Mouse (Mus musculus): ENCODE results near the gene Cldn20. TPM values are rescaled to one million over a fixed set of nuclear protein-coding genes. Genes with fewer than 3 reads are reported as not detected.

Gene Cldn20
- polyA plus RNA-seq (2016; fragmentation: Nextera tagmentation; extraction: Ambion mirVana) = not detected in 2 replicates

- Histone ChIP-seq H3K9me3 (no peaks in the 10 kb centered on the region), H3K36me3 (no peaks in the 10 kb centered on the region; the same call in 1 of the 2 replicates), H3K27ac (no peak within 1 kb of the TSS), H3K4me2 (no peak within 1 kb of the TSS), H3K4me1 (replicated peaks) (no peaks in the 10 kb centered on the region; the same call in 1 of the 2 replicates), H3K4me3 (replicated peaks) (no peak within 1 kb of the TSS), H3K9ac (replicated peaks) (no peak within 1 kb of the TSS), H3K27me3 (no peaks in the 10 kb centered on the region)
- ATAC-seq (ENCODE audit: insufficient number of reproducible peaks, insufficient read depth, low FRiP score, low TSS enrichment, low read depth) = no peak
- WGBS = 91% methylated on average over 4 of the region's 4 CpGs
These were observed at the start of gene Cldn20 for GRCm38 (mm10) chr17:3532254-3532653. Gene Cldn20 (plus strand): TSS chr17:3532554.

GRCm38 (mm10) chr17:3483091-3483490 lies 49.3 kb upstream of the Cldn20 start:
- Histone ChIP-seq H3K36me3 (peaks cover 36% of the 10 kb centered on the region), H3K4me1 (replicated peaks) (no peaks in the 10 kb centered on the region), H3K27me3 (no peaks in the 10 kb centered on the region), H3K9me3 (no peaks in the 10 kb centered on the region), H3K27ac (no peak overlapping the region), H3K9ac (replicated peaks) (no peak overlapping the region), H3K4me2 (no peak overlapping the region), H3K4me3 (replicated peaks) (no peak overlapping the region)
- WGBS = 88% methylated on average over 8 of the region's 8 CpGs
- ATAC-seq (ENCODE audit: insufficient number of reproducible peaks, insufficient read depth, low FRiP score, low TSS enrichment, low read depth) = no peak

- 69% methylated on average over 7 of the region's 7 CpGs for WGBS
- Histone ChIP-seq H3K9me3 (no peaks in the 10 kb centered on the region), H3K36me3 (peaks cover 14% of the 10 kb centered on the region), H3K9ac (replicated peaks) (no peak overlapping the region), H3K4me2 (no peak overlapping the region), H3K4me1 (replicated peaks) (no peaks in the 10 kb centered on the region), H3K27ac (no peak overlapping the region), H3K4me3 (replicated peaks) (no peak overlapping the region), H3K27me3 (no peaks in the 10 kb centered on the region)
- no peak for ATAC-seq (ENCODE audit: insufficient number of reproducible peaks, insufficient read depth, low FRiP score, low TSS enrichment, low read depth)
These were observed 46.5 kb upstream of the Cldn20 start for GRCm38 (mm10) chr17:3485851-3486250.

- H3K27ac ChIP-seq = no peak overlapping the region
- H3K36me3 ChIP-seq = peaks cover 14% of the 10 kb centered on the region
- H3K4me3 ChIP-seq (replicated peaks) = no peak overlapping the region
- 92% methylated on average over 4 of the region's 4 CpGs for WGBS
- no peak overlapping the region for H3K9ac ChIP-seq (replicated peaks)
- no peaks in the 10 kb centered on the region for H3K27me3 ChIP-seq
- no peak for ATAC-seq (ENCODE audit: insufficient number of reproducible peaks, insufficient read depth, low FRiP score, low TSS enrichment, low read depth)
- no peak overlapping the region for H3K4me2 ChIP-seq
- no peaks in the 10 kb centered on the region for H3K9me3 ChIP-seq
- no peaks in the 10 kb centered on the region for H3K4me1 ChIP-seq (replicated peaks)
These were observed 45.1 kb upstream of the Cldn20 start for GRCm38 (mm10) chr17:3487211-3487610.

GRCm38 (mm10) chr17:3487721-3488601 lies 44.4 kb upstream of the Cldn20 start:
- Histone ChIP-seq H3K4me3 (replicated peaks) (no peak overlapping the region), H3K9ac (replicated peaks) (no peak overlapping the region), H3K27ac (no peak overlapping the region), H3K4me1 (replicated peaks) (no peaks in the 10 kb centered on the region), H3K36me3 (peaks cover 14% of the 10 kb centered on the region), H3K27me3 (no peaks in the 10 kb centered on the region), H3K4me2 (no peak overlapping the region), H3K9me3 (no peaks in the 10 kb centered on the region)
- ATAC-seq (ENCODE audit: insufficient number of reproducible peaks, insufficient read depth, low FRiP score, low TSS enrichment, low read depth) = no peak
- WGBS = 79% methylated on average over 12 of the region's 12 CpGs

GRCm38 (mm10) chr17:3490216-3490895 lies 42.0 kb upstream of the Cldn20 start:
- Histone ChIP-seq H3K27me3 (no peaks in the 10 kb centered on the region), H3K9me3 (no peaks in the 10 kb centered on the region), H3K4me1 (replicated peaks) (no peaks in the 10 kb centered on the region), H3K9ac (replicated peaks) (no peak overlapping the region), H3K36me3 (peaks cover 10% of the 10 kb centered on the region), H3K4me3 (replicated peaks) (no peak overlapping the region), H3K27ac (no peak overlapping the region), H3K4me2 (no peak overlapping the region)
- ATAC-seq (ENCODE audit: insufficient number of reproducible peaks, insufficient read depth, low FRiP score, low TSS enrichment, low read depth) = no peak
- WGBS = 82% methylated on average over 11 of the region's 11 CpGs

GRCm38 (mm10) chr17:3491065-3491464 lies 41.3 kb upstream of the Cldn20 start:
- ATAC-seq (ENCODE audit: insufficient number of reproducible peaks, insufficient read depth, low FRiP score, low TSS enrichment, low read depth) = no peak
- no peaks in the 10 kb centered on the region for H3K27me3 ChIP-seq
- H3K27ac ChIP-seq = no peak overlapping the region
- H3K4me2 ChIP-seq = no peak overlapping the region
- WGBS = 66% methylated on average over 5 of the region's 5 CpGs
- H3K9me3 ChIP-seq = no peaks in the 10 kb centered on the region
- no peaks in the 10 kb centered on the region for H3K4me1 ChIP-seq (replicated peaks)
- H3K9ac ChIP-seq (replicated peaks) = no peak overlapping the region
- no peak overlapping the region for H3K4me3 ChIP-seq (replicated peaks)
- peaks cover 7% of the 10 kb centered on the region for H3K36me3 ChIP-seq

- no peak for ATAC-seq (ENCODE audit: insufficient number of reproducible peaks, insufficient read depth, low FRiP score, low TSS enrichment, low read depth)
- WGBS = 86% methylated on average over 6 of the region's 6 CpGs
- no peaks in the 10 kb centered on the region for H3K4me1 ChIP-seq (replicated peaks)
- peaks cover under 1% of the 10 kb centered on the region; the same call in 1 of the 2 replicates for H3K36me3 ChIP-seq
- H3K9ac ChIP-seq (replicated peaks) = no peak overlapping the region
- H3K27ac ChIP-seq = no peak overlapping the region
- H3K4me2 ChIP-seq = no peak overlapping the region
- no peaks in the 10 kb centered on the region for H3K27me3 ChIP-seq
- no peak overlapping the region for H3K4me3 ChIP-seq (replicated peaks)
- no peaks in the 10 kb centered on the region for H3K9me3 ChIP-seq
These were observed 40.7 kb upstream of the Cldn20 start for GRCm38 (mm10) chr17:3491667-3492066.

- no peaks in the 10 kb centered on the region for H3K27me3 ChIP-seq
- H3K4me1 ChIP-seq (replicated peaks) = no peaks in the 10 kb centered on the region
- H3K27ac ChIP-seq = no peak overlapping the region
- no peaks in the 10 kb centered on the region for H3K36me3 ChIP-seq
- H3K9me3 ChIP-seq = no peaks in the 10 kb centered on the region
- no peak for ATAC-seq (ENCODE audit: insufficient number of reproducible peaks, insufficient read depth, low FRiP score, low TSS enrichment, low read depth)
- H3K4me2 ChIP-seq = no peak overlapping the region
- H3K4me3 ChIP-seq (replicated peaks) = no peak overlapping the region
- 61% methylated on average over 2 of the region's 2 CpGs for WGBS
- no peak overlapping the region for H3K9ac ChIP-seq (replicated peaks)
These were observed 36.8 kb upstream of the Cldn20 start for GRCm38 (mm10) chr17:3495576-3495975.

GRCm38 (mm10) chr17:3496080-3496479 lies 36.3 kb upstream of the Cldn20 start:
- no peaks in the 10 kb centered on the region for H3K4me1 ChIP-seq (replicated peaks)
- no peak overlapping the region for H3K4me2 ChIP-seq
- no peak for ATAC-seq (ENCODE audit: insufficient number of reproducible peaks, insufficient read depth, low FRiP score, low TSS enrichment, low read depth)
- H3K27me3 ChIP-seq = no peaks in the 10 kb centered on the region
- H3K4me3 ChIP-seq (replicated peaks) = no peak overlapping the region
- no peak overlapping the region for H3K27ac ChIP-seq
- no peaks in the 10 kb centered on the region for H3K9me3 ChIP-seq
- 85% methylated on average over 3 of the region's 3 CpGs for WGBS
- H3K36me3 ChIP-seq = no peaks in the 10 kb centered on the region
- no peak overlapping the region for H3K9ac ChIP-seq (replicated peaks)

GRCm38 (mm10) chr17:3498086-3498485 lies 34.3 kb upstream of the Cldn20 start:
- Histone ChIP-seq H3K4me3 (replicated peaks) (no peak overlapping the region), H3K4me1 (replicated peaks) (no peaks in the 10 kb centered on the region), H3K4me2 (no peak overlapping the region), H3K36me3 (peaks cover 4% of the 10 kb centered on the region; the same call in 1 of the 2 replicates), H3K9me3 (no peaks in the 10 kb centered on the region), H3K27me3 (no peaks in the 10 kb centered on the region), H3K9ac (replicated peaks) (no peak overlapping the region), H3K27ac (no peak overlapping the region)
- 31% methylated on average over 3 of the region's 3 CpGs for WGBS
- no peak for ATAC-seq (ENCODE audit: insufficient number of reproducible peaks, insufficient read depth, low FRiP score, low TSS enrichment, low read depth)

Data from limb, embryonic 12.5 days (tissue).